Mouse (Mus musculus) retina, adult 2 months (tissue): ENCODE results near the gene Padi4.
A peak's percentile ranks its signal among the peaks of the same experiment; 100 is the strongest.

Source experiments
- DNase-seq: peaks from one replicate; pipeline ENCODE4 v3.0.0-alpha.2; 2012; ENCODE audit warnings: low read depth, low spot score

Padi4 gene

GRCm38 (mm10) chr4:140701716-140702561, 72.1 kb downstream of the Padi4 start:
- no peak for DNase-seq

GRCm38 (mm10) chr4:140701049-140701715, 72.9 kb downstream of the Padi4 start:
- peak; percentile 71 for DNase-seq

GRCm38 (mm10) chr4:140700269-140701018, 73.6 kb downstream of the Padi4 start, which contains the start of gene Rcc2:
TSS of gene Rcc2 (plus strand) at chr4:140700541.
- DNase-seq, result no peak

DNA sequence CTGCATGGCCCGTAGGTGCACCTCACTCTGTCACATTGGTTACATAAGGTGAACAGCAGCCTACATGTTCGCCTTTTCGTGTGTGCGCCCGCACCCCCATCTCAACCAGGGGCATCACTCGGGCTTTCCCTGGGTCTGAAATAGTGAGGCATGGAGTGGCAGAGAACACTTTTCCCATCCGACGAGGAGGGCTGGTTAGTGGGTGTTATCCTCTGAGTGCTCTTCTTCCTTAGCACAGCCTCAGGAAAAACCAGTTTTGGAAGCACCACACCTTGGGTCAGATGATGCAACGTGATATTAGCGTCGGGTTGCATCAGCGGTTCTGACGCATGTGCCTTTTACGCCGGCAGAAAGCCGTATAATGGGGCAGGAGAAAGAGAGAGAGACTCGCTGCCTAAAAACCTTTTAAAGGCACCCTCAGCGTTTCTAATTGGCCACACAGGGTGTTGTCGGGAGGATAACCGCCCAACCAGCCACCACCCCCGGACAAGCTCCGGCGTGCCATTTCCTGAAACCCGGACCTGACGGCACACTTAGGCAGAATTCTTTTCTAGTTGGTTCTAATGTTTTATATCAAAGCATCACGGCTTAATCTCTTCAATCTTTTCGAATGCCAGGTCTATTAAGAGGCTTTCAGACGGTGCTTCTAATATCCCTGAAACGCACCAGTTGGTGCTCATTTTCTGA, 74.5 kb downstream of the Padi4 start:
- no peak for DNase-seq
